Mouse (Mus musculus) heart, adult 18-20 months (tissue): ENCODE results near the gene Pex6. TPM values are rescaled to one million over a fixed set of nuclear protein-coding genes. Genes with fewer than 3 reads are reported as not detected.
"Not testable (repeated sequence)": the region's sequence is repeated elsewhere in the genome, so short reads cannot be mapped to it uniquely, and the experiment has no call there.

Source experiments
- DNase-seq, 2 experiments: peaks; one replicate each; pipeline ENCODE4 v3.0.0; 2021 to 2022; ENCODE audit warnings: mixed read lengths in 1 of 2
- total RNA-seq, 2 experiments: library from RNA; stranded (reverse); gene quantifications; 2 replicates each; pipeline ENCODE4 v1.2.3; 2021

The Pex6 gene
- total RNA-seq, 2 experiments from 2014 or later = 36.1 to 39.2 TPM

- DNase-seq = no peak
These were observed 22.8 kb downstream of the Pex6 start for GRCm38 (mm10) chr17:46734055-46734454.

GRCm38 (mm10) chr17:46735287-46735686 is 24.0 kb downstream of the Pex6 start:
- DNase-seq = no peak

GRCm38 (mm10) chr17:46736160-46736559 is 24.9 kb downstream of the Pex6 start:
- peak in 1 of 2 experiments; percentile 21 for DNase-seq

GRCm38 (mm10) chr17:46741305-46741704 is 30.0 kb downstream of the Pex6 start:
- DNase-seq = no peak

GRCm38 (mm10) chr17:46742986-46743385 is 31.7 kb downstream of the Pex6 start:
- no peak for DNase-seq

- DNase-seq = no peak
These were observed 34.2 kb downstream of the Pex6 start for GRCm38 (mm10) chr17:46745506-46745905.

GRCm38 (mm10) chr17:46747234-46747633 is 36.0 kb downstream of the Pex6 start:
- DNase-seq = peak in 1 of 2 experiments; percentile 33

- DNase-seq = no peak
These were observed 36.5 kb downstream of the Pex6 start for GRCm38 (mm10) chr17:46747806-46748205.

GRCm38 (mm10) chr17:46749282-46749681 is 38.0 kb downstream of the Pex6 start:
- no peak for DNase-seq

- DNase-seq = no peak
These were observed 39.3 kb downstream of the Pex6 start for GRCm38 (mm10) chr17:46750580-46750979.

GRCm38 (mm10) chr17:46751056-46751793 is 40.0 kb downstream of the Pex6 start:
- peak in 1 of 2 experiments; percentile 82 for DNase-seq

GRCm38 (mm10) chr17:46751794-46752556 is 40.7 kb downstream of the Pex6 start, which contains the start of gene Cnpy3:
Gene Cnpy3 (minus strand): TSS chr17:46752214.
- peak; percentile 93 to 98 for DNase-seq

GRCm38 (mm10) chr17:46758753-46759152 is 47.5 kb downstream of the Pex6 start:
- DNase-seq = no peak

- DNase-seq = no peak
These were observed 52.3 kb downstream of the Pex6 start, which contains the start of gene Ptcra for GRCm38 (mm10) chr17:46763544-46763943. Gene Ptcra (minus strand): TSS chr17:46763712.

- DNase-seq = not testable (repeated sequence)
These were observed 53.7 kb downstream of the Pex6 start for GRCm38 (mm10) chr17:46764916-46765315.

- no peak for DNase-seq
These were observed 56.6 kb downstream of the Pex6 start for GRCm38 (mm10) chr17:46767868-46768267.

GRCm38 (mm10) chr17:46770546-46770945 is 59.3 kb downstream of the Pex6 start:
- DNase-seq = no peak

- DNase-seq = no peak
These were observed 59.8 kb downstream of the Pex6 start for GRCm38 (mm10) chr17:46771025-46771424.

GRCm38 (mm10) chr17:46771616-46772015 is 60.4 kb downstream of the Pex6 start:
- DNase-seq = no peak

GRCm38 (mm10) chr17:46772038-46772403 is 60.8 kb downstream of the Pex6 start:
- no peak for DNase-seq

- DNase-seq = peak; percentile 91
These were observed 61.4 kb downstream of the Pex6 start, which contains the start of gene 2310039H08Rik for GRCm38 (mm10) chr17:46772404-46773277. Gene 2310039H08Rik (plus strand): TSS chr17:46772635.
